Mouse (Mus musculus) intestine, embryonic 16.5 days (tissue): ENCODE measurements around the gene Mrps18b. TPM values are rescaled to one million over a fixed set of nuclear protein-coding genes. Genes with fewer than 3 reads are reported as not detected.

Experiments used
- ATAC-seq: fragments of 200-750 bp; cut with Nextera tagmentation; 2 replicates; pipeline ENCODE4 v1.8.0; 2017; ENCODE audit warnings: moderate TSS enrichment, moderate library complexity
- H3K27ac ChIP-seq: fragments of 300-500 bp; sonication (generic); 2 replicates; pipeline ENCODE4 v1.5.1; 2014; ENCODE audit warnings: mild to moderate bottlenecking, low read length
- H3K27me3 ChIP-seq: fragments of 300-500 bp; sonication (generic); replicated peaks from 2 replicates; pipeline ENCODE4 v1.6.1; 2014; ENCODE audit warnings: low read length, control low read depth, mixed read lengths; ENCODE audit not compliant: control insufficient read depth, insufficient read depth
- H3K36me3 ChIP-seq: fragments of 300-500 bp; sonication (generic); 2 replicates; pipeline ENCODE4 v1.6.1; 2014; ENCODE audit warnings: low read length, control low read depth; ENCODE audit not compliant: control insufficient read depth, insufficient read depth
- H3K4me1 ChIP-seq: fragments of 300-500 bp; sonication (generic); 2 replicates; pipeline ENCODE4 v1.6.1; 2014; ENCODE audit warnings: low read length, control low read depth, mixed read lengths; ENCODE audit not compliant: control insufficient read depth, insufficient read depth
- H3K4me2 ChIP-seq: fragments of 300-500 bp; sonication (generic); 2 replicates; pipeline ENCODE4 v1.6.1; 2014; ENCODE audit warnings: low read depth, low read length, control low read depth
- H3K4me3 ChIP-seq: fragments of 300-500 bp; sonication (generic); 2 replicates; pipeline ENCODE4 v1.5.1; 2014; ENCODE audit warnings: mild to moderate bottlenecking, low read length
- H3K9ac ChIP-seq: fragments of 300-500 bp; sonication (generic); 2 replicates; pipeline ENCODE4 v1.6.1; 2014; ENCODE audit warnings: low read depth, low read length
- H3K9me3 ChIP-seq: fragments of 300-500 bp; sonication (generic); 2 replicates; pipeline ENCODE4 v1.6.1; 2016; ENCODE audit warnings: low read length, control low read depth; ENCODE audit not compliant: control insufficient read depth
- WGBS: fragments of 180-500 bp; shearing (Covaris S2); extraction: QIAGEN DNeasy Blood & Tissue Kit; methylation state at CpG from one replicate; pipeline ENCODE4 v1.1.7; 2014; 5-methylcytosine and 5-hydroxymethylcytosine counted together
- polyA plus RNA-seq: library from polyadenylated mRNA; unstranded; fragments of >200 nt; fragmentation: Nextera tagmentation; extraction: Ambion mirVana; gene quantifications from 2 replicates; pipeline ENCODE4 v1.2.1, GENCODE M21; 2015

Gene Mrps18b
- polyA plus RNA-seq, 1 experiment from 2014 or later = 145 TPM

- Histone ChIP-seq H3K27me3 (no peaks in the 10 kb centered on the region), H3K36me3 (peaks cover 13% of the 10 kb centered on the region; the same call in 1 of the 2 replicates), H3K4me2 (peak overlapping the region; percentile 78), H3K9me3 (no peaks in the 10 kb centered on the region), H3K4me1 (peaks cover 28% of the 10 kb centered on the region), H3K27ac (peak overlapping the region; percentile 92), H3K9ac (0 out of 2 replicates have a peak overlapping the region, but pooled peaks have one; percentile 0), H3K4me3 (no peak overlapping the region)
- WGBS = 50% methylated on average over 1 of the region's 1 CpGs
- no peak for ATAC-seq
These were observed 4.2 kb upstream of the Mrps18b start for GRCm38 (mm10) chr17:35920384-35920783.

- Histone ChIP-seq H3K36me3 (peaks cover 9% of the 10 kb centered on the region; the same call in 1 of the 2 replicates), H3K27ac (peak overlapping the region; percentile 92), H3K4me1 (peaks cover 30% of the 10 kb centered on the region), H3K9ac (0 out of 2 replicates have a peak overlapping the region, but pooled peaks have one; percentile 0), H3K4me2 (peak overlapping the region; percentile 78), H3K27me3 (no peaks in the 10 kb centered on the region), H3K4me3 (peak overlapping the region; percentile 75), H3K9me3 (no peaks in the 10 kb centered on the region)
- ATAC-seq = no peak
- WGBS = 33% methylated on average over 6 of the region's 6 CpGs
These were observed 3.7 kb upstream of the Mrps18b start for GRCm38 (mm10) chr17:35919864-35920301.

GRCm38 (mm10) chr17:35919060-35919715 is 3.0 kb upstream of the Mrps18b start:
- H3K4me1 ChIP-seq = peaks cover 30% of the 10 kb centered on the region
- WGBS = 8% methylated on average over 7 of the region's 7 CpGs
- H3K27ac ChIP-seq = peak overlapping the region; percentile 98
- peak; percentile 30 for ATAC-seq
- peak overlapping the region; percentile 75 for H3K4me3 ChIP-seq
- peak overlapping the region; percentile 71 for H3K9ac ChIP-seq
- H3K4me2 ChIP-seq = peak overlapping the region; percentile 78
- H3K36me3 ChIP-seq = peaks cover 4% of the 10 kb centered on the region; the same call in 1 of the 2 replicates
- no peaks in the 10 kb centered on the region for H3K9me3 ChIP-seq
- H3K27me3 ChIP-seq = no peaks in the 10 kb centered on the region

- Histone ChIP-seq H3K4me2 (peak overlapping the region; percentile 71), H3K27ac (peak overlapping the region; percentile 98), H3K9ac (peak overlapping the region; percentile 91), H3K9me3 (no peaks in the 10 kb centered on the region), H3K4me1 (peaks cover 30% of the 10 kb centered on the region), H3K36me3 (no peaks in the 10 kb centered on the region; the same call in 1 of the 2 replicates), H3K4me3 (peak overlapping the region; percentile 75), H3K27me3 (no peaks in the 10 kb centered on the region)
- under 1% methylated on average over 11 of the region's 11 CpGs for WGBS
- no peak for ATAC-seq
These were observed 2.3 kb upstream of the Mrps18b start for GRCm38 (mm10) chr17:35918276-35919059.

- Histone ChIP-seq H3K9me3 (no peaks in the 10 kb centered on the region), H3K36me3 (peaks cover 5% of the 10 kb centered on the region), H3K4me1 (peaks cover 30% of the 10 kb centered on the region), H3K27me3 (no peaks in the 10 kb centered on the region), H3K9ac (peak overlapping the region; percentile 91), H3K27ac (peak overlapping the region; percentile 96), H3K4me3 (peak overlapping the region; percentile 75), H3K4me2 (peak overlapping the region; percentile 71)
- no peak for ATAC-seq
- WGBS = under 1% methylated on average over 13 of the region's 13 CpGs
These were observed 1.5 kb upstream of the Mrps18b start for GRCm38 (mm10) chr17:35917463-35918251.

GRCm38 (mm10) chr17:35917143-35917462 is 914 bp upstream of the Mrps18b start:
- no peaks in the 10 kb centered on the region for H3K27me3 ChIP-seq
- no peaks in the 10 kb centered on the region for H3K9me3 ChIP-seq
- peak overlapping the region; percentile 75 for H3K4me3 ChIP-seq
- WGBS = 0% methylated on average over 8 of the region's 8 CpGs
- peaks cover 26% of the 10 kb centered on the region for H3K4me1 ChIP-seq
- ATAC-seq = no peak
- H3K9ac ChIP-seq = peak overlapping the region; percentile 91
- peak overlapping the region; percentile 71 for H3K4me2 ChIP-seq
- H3K36me3 ChIP-seq = peaks cover 5% of the 10 kb centered on the region
- peak overlapping the region; percentile 96 for H3K27ac ChIP-seq

GRCm38 (mm10) chr17:35915538-35916296 is 472 bp downstream of the Mrps18b start:
- Histone ChIP-seq H3K4me3 (peak overlapping the region; percentile 75), H3K27me3 (no peaks in the 10 kb centered on the region), H3K9me3 (no peaks in the 10 kb centered on the region), H3K4me2 (peak overlapping the region; percentile 83), H3K36me3 (peaks cover 11% of the 10 kb centered on the region), H3K9ac (peak overlapping the region; percentile 91), H3K27ac (peak overlapping the region; percentile 93), H3K4me1 (peaks cover 19% of the 10 kb centered on the region)
- 2% methylated on average over 28 of the region's 28 CpGs for WGBS
- ATAC-seq = peak; percentile 16

GRCm38 (mm10) chr17:35914975-35915374 is 1.2 kb downstream of the Mrps18b start:
- Histone ChIP-seq H3K27ac (peak overlapping the region; percentile 93; the same call in 1 of the 2 replicates), H3K9ac (peak overlapping the region; percentile 91)
- WGBS = 78% methylated on average over 6 of the region's 6 CpGs

More at GRCm38 (mm10) chr17:35914975-35915374, 1.2 kb downstream of the Mrps18b start:
- peaks cover 11% of the 10 kb centered on the region for H3K4me1 ChIP-seq
- ATAC-seq = no peak
- H3K4me3 ChIP-seq = peak overlapping the region; percentile 75
- H3K4me2 ChIP-seq = peak overlapping the region; percentile 83
- H3K27me3 ChIP-seq = no peaks in the 10 kb centered on the region
- H3K9me3 ChIP-seq = no peaks in the 10 kb centered on the region
- peaks cover 11% of the 10 kb centered on the region for H3K36me3 ChIP-seq
